8 mouse cellular contexts compared by ENCODE assay signal in the genomic region with DNA sequence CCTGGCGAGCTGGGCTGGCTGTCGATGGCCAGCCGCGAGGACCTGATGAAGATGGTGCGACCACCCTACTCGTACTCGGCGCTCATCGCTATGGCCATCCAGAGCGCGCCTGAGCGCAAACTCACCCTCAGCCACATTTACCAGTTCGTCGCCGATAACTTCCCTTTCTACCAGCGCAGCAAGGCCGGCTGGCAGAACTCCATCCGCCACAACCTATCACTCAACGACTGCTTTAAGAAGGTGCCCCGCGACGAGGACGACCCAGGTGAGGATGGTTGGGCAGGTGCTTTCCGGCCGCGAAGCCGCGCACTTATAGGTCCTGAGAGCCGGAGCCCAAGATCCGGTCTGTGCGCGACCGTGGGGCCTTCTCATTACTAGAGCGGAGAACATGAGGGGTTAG. TPM values are rescaled to one million over a fixed set of nuclear protein-coding genes. Genes with fewer than 3 reads are reported as not detected.
DNase-seq lines count a peak whose midpoint lies in the region; ATAC-seq and TF ChIP-seq lines count a peak whose summit lies in the region.

No protein-coding gene starts in this region.

- H3K36me3 ChIP-seq in heart, embryonic 10.5 days, result no peaks in the 10 kb centered on the region
- no peaks in the 10 kb centered on the region for H3K36me3 ChIP-seq in hindbrain, postnatal 0 days (ENCODE audit: insufficient read depth, low read length)
- no peaks in the 10 kb centered on the region for H3K36me3 ChIP-seq in neural tube, embryonic 13.5 days

- no peak overlapping the region for H3K27ac ChIP-seq in heart, embryonic 10.5 days
- no peak overlapping the region for H3K27ac ChIP-seq in hindbrain, postnatal 0 days
- no peak overlapping the region for H3K27ac ChIP-seq in neural tube, embryonic 13.5 days (replicated peaks)

- WGBS in heart, embryonic 10.5 days, result 1% methylated on average over 34 of the region's 34 CpGs
- 1% methylated on average over 34 of the region's 34 CpGs for WGBS in hindbrain, postnatal 0 days
- WGBS in neural tube, embryonic 13.5 days, result under 1% methylated on average over 34 of the region's 34 CpGs

- H3K4me2 ChIP-seq in hindbrain, postnatal 0 days (ENCODE audit: low read depth, low read length), result peak overlapping the region; percentile 84
- peak overlapping the region; percentile 80 for H3K4me2 ChIP-seq in neural tube, embryonic 13.5 days

- DNase-seq in heart, embryonic 10.5 days (ENCODE audit: low spot score), result no peak
- DNase-seq in heart, adult 9 months (ENCODE audit: low spot score in 2 of 2), result no peak
- peak; percentile 3 to 11 for DNase-seq in right cerebral cortex, adult 2 months (ENCODE audit: low spot score in 2 of 2)
- DNase-seq in right cerebral cortex, postnatal 14 days, result no peak
- peak; percentile 27 for DNase-seq in hindbrain, postnatal 0 days (ENCODE audit: low spot score)
- DNase-seq in spleen, postnatal 4 days (ENCODE audit: low spot score in 2 of 2), result no peak
- no peak for DNase-seq in frontal cortex, postnatal 14 days (ENCODE audit: low spot score in 2 of 2)

- H3K4me3 ChIP-seq in heart, embryonic 10.5 days, result peak overlapping the region; percentile 67
- H3K4me3 ChIP-seq in hindbrain, postnatal 0 days (ENCODE audit: low read length), result peak overlapping the region; percentile 39
- peak overlapping the region; percentile 43 for H3K4me3 ChIP-seq in neural tube, embryonic 13.5 days

- peaks cover 12% of the 10 kb centered on the region for H3K4me1 ChIP-seq in heart, embryonic 10.5 days
- H3K4me1 ChIP-seq in hindbrain, postnatal 0 days (ENCODE audit: insufficient read depth, low read length), result peaks cover 5% of the 10 kb centered on the region; the same call in 1 of the 2 replicates
- peaks cover 14% of the 10 kb centered on the region for H3K4me1 ChIP-seq in neural tube, embryonic 13.5 days (replicated peaks)

- TF ChIP-seq CTCF in hindbrain, postnatal 0 days (IDR thresholded peaks at IDR 0.05; ENCODE audit: low read depth), result no peak

- ATAC-seq in hindbrain, postnatal 0 days, result no peak; the same call in 1 of the 2 replicates
- peak; percentile 41; the same call in 1 of the 2 replicates for ATAC-seq in neural tube, embryonic 13.5 days (ENCODE audit: low read depth)

- H3K27me3 ChIP-seq in heart, embryonic 10.5 days (ENCODE audit: insufficient read depth, poor library complexity, severe bottlenecking), result peaks cover 87% of the 10 kb centered on the region
- H3K27me3 ChIP-seq in hindbrain, postnatal 0 days (ENCODE audit: insufficient read depth, low read length), result peaks cover 51% of the 10 kb centered on the region
- H3K27me3 ChIP-seq in neural tube, embryonic 13.5 days, result peaks cover 96% of the 10 kb centered on the region

- 0 out of 2 replicates have a peak overlapping the region, but pooled peaks have one; percentile 9 for H3K9ac ChIP-seq in hindbrain, postnatal 0 days (replicated peaks; ENCODE audit: low read length)
- 0 out of 2 replicates have a peak overlapping the region, but pooled peaks have one; percentile 47 for H3K9ac ChIP-seq in neural tube, embryonic 13.5 days

- no peaks in the 10 kb centered on the region for H3K9me3 ChIP-seq in heart, embryonic 10.5 days
- no peaks in the 10 kb centered on the region for H3K9me3 ChIP-seq in hindbrain, postnatal 0 days (ENCODE audit: low read length)
- H3K9me3 ChIP-seq in neural tube, embryonic 13.5 days, result no peaks in the 10 kb centered on the region

RNA-seq across cellular contexts. Expression of a gene that starts 0.6 kb away (rescaled TPM):
- polyA plus RNA-seq in heart, embryonic 10.5 days (2016; fragmentation: Nextera tagmentation; extraction: Ambion mirVana), result not detected in 2 replicates
- not detected in 2 replicates for total RNA-seq in hindbrain, postnatal 0 days (2014; rRNA removed)
- polyA plus RNA-seq in hindbrain, postnatal 0 days (2015; fragmentation: Nextera tagmentation; extraction: Ambion mirVana), result not detected in 2 replicates
- polyA plus RNA-seq in neural tube, embryonic 13.5 days (2015; fragmentation: Nextera tagmentation; extraction: Ambion mirVana), result not detected in 2 replicates

RNA-seq across cellular contexts. Expression of a gene that starts 38.2 kb away (rescaled TPM):
- not detected in 2 replicates for polyA plus RNA-seq in heart, embryonic 10.5 days (2016; fragmentation: Nextera tagmentation; extraction: Ambion mirVana)
- not detected in 2 replicates for total RNA-seq in hindbrain, postnatal 0 days (2014; rRNA removed)
- polyA plus RNA-seq in hindbrain, postnatal 0 days (2015; fragmentation: Nextera tagmentation; extraction: Ambion mirVana), result not detected in 2 replicates
- not detected in 2 replicates for polyA plus RNA-seq in neural tube, embryonic 13.5 days (2015; fragmentation: Nextera tagmentation; extraction: Ambion mirVana)

Comparison
In these comparisons a context has a peak if more than half of its experiments do, and no peak if none do; other contexts are left out.
1. DNase-seq: peak in right cerebral cortex, adult 2 months (2 of 2) and hindbrain, postnatal 0 days (single experiment); none in heart, embryonic 10.5 days (single experiment), heart, adult 9 months (0 of 2), right cerebral cortex, postnatal 14 days (single experiment), spleen, postnatal 4 days (0 of 2) and frontal cortex, postnatal 14 days (0 of 2).
2. Peak in every context shown above with its lines, with median percentiles within 50 percentile points of each other: H3K4me3 ChIP-seq.